Comparison of ENCODE assay signal across 8 mouse cellular contexts in the genomic region with DNA sequence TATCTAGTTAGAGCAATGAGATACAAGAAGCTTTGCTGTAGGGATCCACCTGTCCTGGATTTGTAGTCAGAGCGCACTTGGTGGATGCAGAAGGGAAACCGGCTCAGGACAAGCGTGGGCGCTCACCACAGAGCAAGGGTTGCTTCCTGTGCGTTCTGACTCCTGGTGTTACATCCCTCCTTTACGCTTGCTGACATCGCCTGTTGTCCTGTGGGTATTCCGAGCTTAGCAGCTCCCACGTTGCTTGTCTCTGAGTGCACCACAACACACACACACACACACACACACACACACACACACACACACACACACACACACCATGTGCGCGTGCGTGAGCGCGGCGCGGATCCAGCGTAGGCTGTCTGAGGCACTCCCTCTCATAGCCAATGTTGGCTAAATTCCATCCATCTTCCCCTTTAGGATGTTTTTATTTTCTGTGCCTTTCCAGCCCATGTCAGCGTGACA.
DNase-seq lines count a peak whose midpoint lies in the region; ATAC-seq lines count a peak whose summit lies in the region.

No protein-coding gene starts in this region.

- peaks cover 10% of the 10 kb centered on the region for H3K36me3 ChIP-seq in heart, embryonic 15.5 days
- H3K36me3 ChIP-seq in macrophage (ENCODE audit: inconsistent target) = no peaks in the 10 kb centered on the region

- H3K9me3 ChIP-seq in heart, embryonic 15.5 days (replicated peaks) = 0 out of 2 replicates have a peak, but pooled peaks cover 4% of the 10 kb centered on the region

- no peaks in the 10 kb centered on the region for H3K27me3 ChIP-seq in heart, embryonic 15.5 days

- 4% methylated on average over 18 of the region's 18 CpGs for WGBS in heart, embryonic 15.5 days
- WGBS in macrophage (ENCODE audit: missing documents) = under 1% methylated on average over 12 of the region's 18 CpGs

- peak; percentile 23 for DNase-seq in ovary, postnatal 36 days (ENCODE audit: low spot score)
- no peak for DNase-seq in ovary, postnatal 10 days (ENCODE audit: low spot score)
- DNase-seq in cerebellum, postnatal 10 days = peak; percentile 71 to 72
- peak; percentile 52 to 64 for DNase-seq in layer of hippocampus, postnatal 14 days (ENCODE audit: low spot score in 2 of 2)
- peak; percentile 65 to 82 for DNase-seq in right cerebral cortex, postnatal 10 days (ENCODE audit: low spot score in 2 of 2)
- no peak for DNase-seq in urinary bladder, postnatal 14 days (ENCODE audit: low spot score)

- H3K27ac ChIP-seq in heart, embryonic 15.5 days = peak overlapping the region; percentile 99
- 0 out of 2 replicates have a peak overlapping the region, but pooled peaks have one; percentile 19 for H3K27ac ChIP-seq in macrophage

- peaks cover 29% of the 10 kb centered on the region for H3K4me1 ChIP-seq in heart, embryonic 15.5 days (replicated peaks)

- peak overlapping the region; percentile 53 for H3K9ac ChIP-seq in heart, embryonic 15.5 days

- ATAC-seq in heart, embryonic 15.5 days (replicated peaks; ENCODE audit: insufficient number of reproducible peaks, insufficient read depth, low FRiP score, low read depth) = no peak

- H3K79me2 ChIP-seq in macrophage (ENCODE audit: inconsistent target) = no peaks in the 10 kb centered on the region

- H3K4me2 ChIP-seq in heart, embryonic 15.5 days = peak overlapping the region; percentile 77

- H3K4me3 ChIP-seq in heart, embryonic 15.5 days = peak overlapping the region; percentile 54
- peak overlapping the region; percentile 42 for H3K4me3 ChIP-seq in macrophage (ENCODE audit: inconsistent target)

Comparison
In these comparisons a context has a peak if more than half of its experiments do, and no peak if none do; other contexts are left out.
1. DNase-seq: peak in ovary, postnatal 36 days (single experiment), cerebellum, postnatal 10 days (2 of 2), layer of hippocampus, postnatal 14 days (2 of 2) and right cerebral cortex, postnatal 10 days (2 of 2); none in ovary, postnatal 10 days (single experiment) and urinary bladder, postnatal 14 days (single experiment).